Mouse (Mus musculus): ENCODE results near the gene Gcnt2. TPM values are rescaled to one million over a fixed set of nuclear protein-coding genes. Genes with fewer than 3 reads are reported as not detected.
A peak's percentile ranks its signal among the peaks of the same experiment; 100 is the strongest.

The Gcnt2 gene
- polyA plus RNA-seq, 1 experiment: 9.6 TPM

- no peaks in the 10 kb centered on the region for H3K4me1 ChIP-seq (ENCODE audit: control insufficient read depth, insufficient read depth, low read length)
- H3K4me3 ChIP-seq (ENCODE audit: insufficient read depth, low read length): no peak overlapping the region
- H3K27ac ChIP-seq (ENCODE audit: insufficient read depth, low read length): no peak overlapping the region
- TF ChIP-seq CTCF (IDR thresholded peaks at IDR 0.05; ENCODE audit: extremely low read depth, insufficient read depth, low read length) (no peak), POLR2A (IDR thresholded peaks at IDR 0.05; ENCODE audit: extremely low read depth, insufficient read depth, low read length) (no peak)
These were observed 11.7 kb upstream of the Gcnt2 start for GRCm38 (mm10) chr13:40847898-40848297.

DNA sequence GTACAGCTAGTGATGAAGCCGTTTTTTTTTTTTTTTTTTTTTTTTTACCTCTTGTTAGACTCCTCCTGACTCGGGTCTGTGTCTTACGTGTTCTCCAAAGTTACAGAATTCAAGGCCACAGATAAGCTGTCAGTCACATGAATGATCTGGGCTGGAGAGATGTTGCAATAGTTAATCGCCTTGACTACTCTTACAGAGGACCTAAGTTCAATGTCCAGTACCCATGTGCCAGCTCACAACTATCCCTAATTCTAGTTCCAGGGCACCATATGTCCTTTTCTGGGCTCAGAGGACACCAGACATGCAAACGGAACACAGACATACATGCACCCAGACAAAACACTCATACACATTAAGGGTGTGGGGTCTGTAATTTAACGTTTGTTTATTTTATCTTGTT, 8.9 kb upstream of the Gcnt2 start:
- TF ChIP-seq CTCF (IDR thresholded peaks at IDR 0.05; ENCODE audit: extremely low read depth, insufficient read depth, low read length) (no peak), POLR2A (IDR thresholded peaks at IDR 0.05; ENCODE audit: extremely low read depth, insufficient read depth, low read length) (no peak)
- no peak overlapping the region for H3K27ac ChIP-seq (ENCODE audit: insufficient read depth, low read length)
- H3K4me3 ChIP-seq (ENCODE audit: insufficient read depth, low read length): no peak overlapping the region
- no peaks in the 10 kb centered on the region for H3K4me1 ChIP-seq (ENCODE audit: control insufficient read depth, insufficient read depth, low read length)

GRCm38 (mm10) chr13:40851281-40851680, 8.3 kb upstream of the Gcnt2 start:
- TF ChIP-seq CTCF (IDR thresholded peaks at IDR 0.05; ENCODE audit: extremely low read depth, insufficient read depth, low read length): no peak
- TF ChIP-seq POLR2A (IDR thresholded peaks at IDR 0.05; ENCODE audit: extremely low read depth, insufficient read depth, low read length): no peak
- no peaks in the 10 kb centered on the region for H3K4me1 ChIP-seq (ENCODE audit: control insufficient read depth, insufficient read depth, low read length)
- no peak overlapping the region for H3K27ac ChIP-seq (ENCODE audit: insufficient read depth, low read length)
- H3K4me3 ChIP-seq (ENCODE audit: insufficient read depth, low read length): no peak overlapping the region

GRCm38 (mm10) chr13:40851961-40852360, 7.6 kb upstream of the Gcnt2 start:
- Histone ChIP-seq H3K27ac (ENCODE audit: insufficient read depth, low read length) (no peak overlapping the region), H3K4me1 (ENCODE audit: control insufficient read depth, insufficient read depth, low read length) (no peaks in the 10 kb centered on the region), H3K4me3 (ENCODE audit: insufficient read depth, low read length) (no peak overlapping the region)
- TF ChIP-seq CTCF (IDR thresholded peaks at IDR 0.05; ENCODE audit: extremely low read depth, insufficient read depth, low read length) (no peak), POLR2A (IDR thresholded peaks at IDR 0.05; ENCODE audit: extremely low read depth, insufficient read depth, low read length) (no peak)

DNA sequence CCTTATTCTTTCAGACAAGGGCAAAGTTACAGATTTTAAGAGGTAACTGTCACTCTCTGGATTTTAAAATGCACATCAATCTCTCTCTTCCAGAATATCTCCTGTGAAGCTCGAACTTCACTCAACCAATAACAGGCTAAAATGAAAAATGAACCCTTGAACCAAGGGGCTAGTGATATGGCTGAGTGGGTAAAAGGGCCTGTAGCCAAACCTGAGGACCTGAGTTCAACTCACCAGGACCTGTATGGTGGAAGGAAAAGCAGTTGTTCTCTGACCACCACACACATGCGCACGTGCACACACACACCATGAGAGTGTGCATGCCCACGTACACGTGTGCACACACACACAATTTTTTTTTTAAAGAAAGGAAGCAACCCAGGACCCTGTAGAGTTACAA, 6.8 kb upstream of the Gcnt2 start:
- Histone ChIP-seq H3K27ac (ENCODE audit: insufficient read depth, low read length) (no peak overlapping the region), H3K4me3 (ENCODE audit: insufficient read depth, low read length) (no peak overlapping the region), H3K4me1 (ENCODE audit: control insufficient read depth, insufficient read depth, low read length) (no peaks in the 10 kb centered on the region)
- TF ChIP-seq POLR2A (IDR thresholded peaks at IDR 0.05; ENCODE audit: extremely low read depth, insufficient read depth, low read length) (no peak), CTCF (IDR thresholded peaks at IDR 0.05; ENCODE audit: extremely low read depth, insufficient read depth, low read length) (no peak)

- Histone ChIP-seq H3K4me1 (ENCODE audit: control insufficient read depth, insufficient read depth, low read length) (no peaks in the 10 kb centered on the region), H3K4me3 (ENCODE audit: insufficient read depth, low read length) (no peak overlapping the region; the same call in 1 of the 2 replicates), H3K27ac (ENCODE audit: insufficient read depth, low read length) (no peak overlapping the region)
- TF ChIP-seq CTCF (IDR thresholded peaks at IDR 0.05; ENCODE audit: extremely low read depth, insufficient read depth, low read length) (no peak), POLR2A (IDR thresholded peaks at IDR 0.05; ENCODE audit: extremely low read depth, insufficient read depth, low read length) (no peak)
These were observed 5.7 kb upstream of the Gcnt2 start for GRCm38 (mm10) chr13:40853842-40854241.

DNA sequence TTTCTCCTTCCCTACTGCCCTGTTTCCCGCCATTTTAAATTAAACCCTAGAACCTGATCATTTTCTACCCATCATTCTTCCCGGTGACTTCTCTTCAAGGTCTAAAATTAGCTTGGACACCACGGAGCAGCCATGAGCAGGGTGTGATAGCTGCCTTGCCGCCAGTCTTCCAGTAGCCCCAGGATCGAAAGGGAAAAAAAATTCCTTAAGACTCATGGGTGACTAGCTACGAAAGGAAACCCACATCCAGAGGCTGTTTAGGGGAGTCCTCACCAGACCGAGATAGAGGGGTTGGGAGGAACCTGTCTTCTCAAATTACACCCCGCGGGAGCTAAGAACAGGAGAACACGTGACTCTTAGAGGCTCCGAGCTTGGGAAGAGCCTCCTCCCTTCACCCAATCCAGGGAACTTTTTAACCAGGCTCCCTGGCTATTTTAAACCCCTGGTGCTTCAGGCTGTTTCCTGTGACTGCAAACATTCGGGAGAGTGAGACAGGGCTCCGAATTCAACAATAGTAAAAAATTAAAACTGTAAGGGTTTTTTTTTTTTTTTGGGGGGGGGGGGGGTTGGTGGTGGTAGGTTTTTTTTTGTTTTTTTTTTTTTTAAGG, 5.0 kb upstream of the Gcnt2 start:
- no peak overlapping the region for H3K27ac ChIP-seq (ENCODE audit: insufficient read depth, low read length)
- H3K4me3 ChIP-seq (ENCODE audit: insufficient read depth, low read length): peak overlapping the region; percentile 36
- no peaks in the 10 kb centered on the region for H3K4me1 ChIP-seq (ENCODE audit: control insufficient read depth, insufficient read depth, low read length)
- no peak for TF ChIP-seq POLR2A (IDR thresholded peaks at IDR 0.05; ENCODE audit: extremely low read depth, insufficient read depth, low read length)
- no peak for TF ChIP-seq CTCF (IDR thresholded peaks at IDR 0.05; ENCODE audit: extremely low read depth, insufficient read depth, low read length)

GRCm38 (mm10) chr13:40855266-40855665, 4.3 kb upstream of the Gcnt2 start:
- H3K27ac ChIP-seq (ENCODE audit: insufficient read depth, low read length): no peak overlapping the region
- no peak overlapping the region for H3K4me3 ChIP-seq (ENCODE audit: insufficient read depth, low read length)
- no peak for TF ChIP-seq POLR2A (IDR thresholded peaks at IDR 0.05; ENCODE audit: extremely low read depth, insufficient read depth, low read length)
- no peak for TF ChIP-seq CTCF (IDR thresholded peaks at IDR 0.05; ENCODE audit: extremely low read depth, insufficient read depth, low read length)
- H3K4me1 ChIP-seq (ENCODE audit: control insufficient read depth, insufficient read depth, low read length): no peaks in the 10 kb centered on the region

GRCm38 (mm10) chr13:40856786-40857185, 2.8 kb upstream of the Gcnt2 start:
- Histone ChIP-seq H3K27ac (ENCODE audit: insufficient read depth, low read length) (no peak overlapping the region), H3K4me3 (ENCODE audit: insufficient read depth, low read length) (no peak overlapping the region), H3K4me1 (ENCODE audit: control insufficient read depth, insufficient read depth, low read length) (no peaks in the 10 kb centered on the region)
- TF ChIP-seq POLR2A (IDR thresholded peaks at IDR 0.05; ENCODE audit: extremely low read depth, insufficient read depth, low read length) (no peak), CTCF (IDR thresholded peaks at IDR 0.05; ENCODE audit: extremely low read depth, insufficient read depth, low read length) (no peak)

GRCm38 (mm10) chr13:40857281-40857818, 2.2 kb upstream of the Gcnt2 start:
- Histone ChIP-seq H3K4me3 (ENCODE audit: insufficient read depth, low read length) (no peak overlapping the region), H3K4me1 (ENCODE audit: control insufficient read depth, insufficient read depth, low read length) (no peaks in the 10 kb centered on the region), H3K27ac (ENCODE audit: insufficient read depth, low read length) (no peak overlapping the region)
- no peak for TF ChIP-seq CTCF (IDR thresholded peaks at IDR 0.05; ENCODE audit: extremely low read depth, insufficient read depth, low read length)
- TF ChIP-seq POLR2A (IDR thresholded peaks at IDR 0.05; ENCODE audit: extremely low read depth, insufficient read depth, low read length): no peak

Measured in cortical plate, adult 2 months (tissue).